Mouse (Mus musculus) spleen, adult 18-20 months (tissue): Measurements from ENCODE around the gene Zbed5.
"Not testable (repeated sequence)": the region's sequence is repeated elsewhere in the genome, so short reads cannot be mapped to it uniquely, and the experiment has no call there.

Experiments used
- DNase-seq, 2 experiments: peaks; one replicate each; pipeline ENCODE4 v3.0.0; 2022; ENCODE audit warnings: mixed read lengths in 2 of 2

The Zbed5 gene

GRCm38 (mm10) chr5:129909147-129909546 is 13.6 kb downstream of the Zbed5 start:
- no peak for DNase-seq

DNA sequence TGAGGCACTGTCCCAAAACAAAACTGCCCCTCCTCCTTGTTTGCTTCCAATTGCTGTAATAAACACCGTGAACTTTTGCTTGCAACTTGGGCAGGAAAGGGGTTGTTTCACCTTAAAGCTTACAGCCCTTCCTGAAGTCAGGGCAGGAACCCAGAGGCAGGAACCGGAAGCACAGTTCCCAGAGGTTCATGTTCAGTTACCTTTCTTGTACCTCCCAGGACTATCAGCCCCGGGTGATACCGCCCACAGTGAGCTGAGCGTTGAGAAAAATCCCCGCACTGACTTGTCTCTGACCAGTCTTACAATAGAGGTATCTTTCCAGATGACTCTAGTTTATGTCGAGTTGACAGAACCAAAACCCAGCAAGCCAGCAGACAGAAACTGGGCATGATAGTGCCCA is 14.1 kb downstream of the Zbed5 start:
- DNase-seq, result no peak

- DNase-seq, result peak in 1 of 2 experiments; percentile 10
Observed at GRCm38 (mm10) chr5:129914024-129914423, 18.5 kb downstream of the Zbed5 start.

GRCm38 (mm10) chr5:129915491-129915890 is 20.0 kb downstream of the Zbed5 start:
- not testable (repeated sequence) for DNase-seq

DNA sequence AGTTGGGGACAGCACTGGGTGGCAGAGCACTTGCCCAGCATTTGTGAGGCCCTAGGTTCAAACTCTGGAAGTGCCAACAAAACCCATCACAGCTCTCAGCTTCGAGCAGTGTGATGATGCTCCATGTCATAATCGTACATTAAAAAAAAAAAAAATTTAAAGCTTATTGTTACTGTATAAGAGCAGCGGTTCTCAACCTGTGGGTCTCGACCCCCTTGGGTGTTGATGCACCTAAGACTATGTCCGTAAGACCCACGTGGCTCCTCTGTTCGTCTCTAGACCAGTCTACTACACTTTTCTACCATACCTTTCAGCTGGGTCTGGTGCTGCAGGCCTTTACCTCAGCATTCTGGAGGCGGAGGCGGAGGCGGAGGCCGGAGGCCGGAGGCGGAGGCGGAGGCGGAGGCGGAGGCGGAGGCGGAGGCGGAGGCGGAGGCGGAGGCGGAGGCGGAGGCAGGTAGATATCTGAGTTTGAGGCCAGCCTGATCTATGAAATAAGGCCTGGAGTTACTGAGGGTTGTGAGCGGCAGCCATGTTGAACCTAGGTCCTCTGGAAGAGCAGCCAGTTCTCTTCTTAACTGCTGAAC is 22.6 kb downstream of the Zbed5 start:
- DNase-seq, result no peak

DNA sequence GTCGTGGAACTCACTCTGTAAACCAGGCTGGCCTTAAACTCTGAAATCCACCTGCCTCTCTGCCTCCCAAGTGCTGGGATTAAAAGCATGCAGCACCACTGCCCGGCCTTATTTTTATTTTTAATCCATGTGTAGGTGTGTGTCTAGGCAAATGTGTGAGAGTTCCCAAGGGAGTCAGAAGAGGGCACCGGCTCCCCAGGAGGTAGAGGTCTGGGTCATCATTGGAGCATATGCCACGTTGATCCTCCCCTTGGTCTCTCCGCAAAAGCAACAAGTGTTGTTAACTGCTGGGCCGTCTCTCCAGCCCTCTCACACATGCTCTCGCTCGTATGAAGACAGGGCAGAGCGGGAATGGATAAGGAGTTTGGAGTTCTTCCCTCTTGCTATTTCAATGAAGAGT is 23.2 kb downstream of the Zbed5 start:
- no peak for DNase-seq

DNA sequence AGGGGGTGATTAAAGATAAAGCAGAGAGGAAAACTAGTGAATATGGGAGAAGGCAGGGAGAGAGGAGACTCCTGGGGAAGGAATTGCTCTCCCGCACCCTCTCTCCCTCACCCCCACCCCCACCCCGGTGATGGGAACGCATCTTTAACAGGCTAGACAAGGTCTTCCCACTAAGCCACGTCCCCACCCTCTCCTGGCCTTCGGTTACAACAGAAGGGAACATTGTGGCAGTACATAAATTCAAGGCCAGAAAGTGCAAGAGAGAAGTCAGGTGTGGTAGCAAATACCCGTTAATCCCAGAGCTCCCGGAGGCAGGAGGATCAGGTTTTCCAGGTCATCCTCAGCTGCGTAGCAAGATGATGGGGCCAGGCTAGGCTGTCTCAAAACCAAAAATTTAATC is 23.8 kb downstream of the Zbed5 start:
- no peak for DNase-seq

GRCm38 (mm10) chr5:129921972-129922371 is 26.4 kb downstream of the Zbed5 start:
- DNase-seq, result no peak

GRCm38 (mm10) chr5:129924820-129925452 is 29.4 kb downstream of the Zbed5 start:
- DNase-seq, result no peak

GRCm38 (mm10) chr5:129925933-129926332 is 30.4 kb downstream of the Zbed5 start:
- DNase-seq, result no peak

DNA sequence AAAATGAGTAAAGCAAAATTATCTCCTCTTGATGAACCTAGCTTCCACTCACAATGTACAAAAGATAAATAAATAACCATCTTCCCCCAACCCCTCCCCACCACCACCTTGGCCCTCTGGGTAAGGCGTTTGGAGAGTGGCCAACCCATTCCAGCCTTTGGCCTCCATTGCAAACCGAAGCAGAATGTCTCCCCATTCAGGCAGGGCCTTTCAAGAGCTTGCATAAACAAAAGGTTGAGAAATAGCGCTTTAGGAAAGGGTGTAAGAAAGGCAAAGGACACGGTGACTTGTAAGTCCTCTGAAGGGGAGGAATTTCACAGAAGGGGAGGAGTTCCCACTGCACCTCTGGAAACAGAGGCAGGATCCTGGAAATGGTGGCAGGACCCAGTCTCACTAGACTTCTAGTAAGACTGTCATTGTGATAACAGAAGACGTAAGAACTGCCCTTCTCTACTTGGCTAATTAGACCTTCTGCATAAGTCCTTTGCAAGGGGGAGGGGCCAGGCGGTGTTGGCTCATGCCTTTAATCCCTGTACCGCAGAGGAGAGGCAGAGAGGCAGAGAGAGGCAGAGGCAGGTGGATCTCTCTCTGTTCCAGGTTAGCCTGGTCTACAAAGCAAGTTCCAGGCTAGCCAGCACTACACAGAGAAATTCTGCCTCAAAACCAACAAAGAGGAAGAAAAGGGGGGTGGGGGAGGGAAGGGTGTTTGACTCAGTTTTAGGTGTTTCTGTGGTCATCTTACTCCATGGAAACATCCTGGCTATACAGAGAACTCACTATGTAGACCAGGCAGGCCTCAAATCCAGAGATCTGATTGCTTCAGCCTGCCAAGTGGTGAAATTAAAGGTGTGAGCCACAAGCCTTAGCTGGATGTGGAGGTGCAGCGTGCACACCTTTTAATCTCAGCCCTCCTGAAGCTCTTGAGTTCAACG is 34.7 kb downstream of the Zbed5 start:
- no peak for DNase-seq

DNA sequence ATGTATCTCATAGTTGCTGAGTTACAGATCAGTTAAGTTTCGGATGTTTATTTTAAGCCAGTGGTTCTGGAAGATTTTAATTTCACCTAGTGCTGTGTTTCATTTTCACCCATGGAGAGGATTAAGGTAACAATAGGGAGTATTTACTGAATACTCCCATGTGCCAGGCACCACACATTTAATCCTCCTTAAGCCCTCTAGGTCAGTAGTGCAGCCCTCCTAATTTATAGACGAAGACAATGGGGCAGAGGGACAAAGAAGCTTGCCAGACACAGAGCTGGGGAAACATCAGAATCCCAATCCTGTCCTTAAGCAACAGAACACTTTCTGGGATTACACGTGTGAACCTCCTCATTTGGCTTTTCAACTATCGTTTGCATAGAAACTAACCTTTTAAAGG is 41.4 kb downstream of the Zbed5 start:
- no peak for DNase-seq

GRCm38 (mm10) chr5:129940281-129940680 is 44.8 kb downstream of the Zbed5 start:
- DNase-seq, result no peak

DNA sequence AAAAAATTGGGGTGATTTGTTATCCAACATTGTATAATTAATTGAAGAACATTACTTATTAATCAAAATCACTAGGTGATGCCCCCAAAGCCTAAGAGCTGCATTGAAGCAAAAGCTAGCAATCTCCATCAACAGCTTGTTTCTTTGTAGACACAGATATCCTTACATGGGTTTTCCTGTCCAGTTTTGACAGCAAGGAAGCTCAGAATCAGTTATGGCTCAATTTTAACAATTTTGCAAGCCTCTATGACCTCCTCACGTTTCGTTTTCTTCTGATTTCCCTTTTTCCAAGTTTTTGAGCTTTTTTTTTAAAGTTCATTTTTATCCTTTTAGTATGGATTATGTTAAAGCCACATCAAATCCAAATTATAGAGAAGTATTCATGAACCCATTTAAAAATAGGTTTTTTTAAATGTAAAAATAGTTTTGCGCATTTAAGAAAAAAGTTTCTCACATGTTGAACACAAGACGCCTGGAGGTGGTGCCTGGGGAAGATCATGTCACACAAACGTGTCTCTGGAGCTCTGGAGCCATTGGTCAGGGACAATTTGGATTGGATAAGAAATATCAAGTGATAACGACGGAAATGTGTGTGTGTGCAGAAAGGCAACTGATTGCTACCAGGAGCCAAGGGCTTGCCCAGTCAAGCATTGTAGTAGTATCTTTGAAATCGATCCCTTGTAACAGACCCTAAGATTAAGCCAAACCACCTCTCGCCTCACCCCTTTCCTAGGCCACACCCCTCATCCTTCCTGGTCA is 45.4 kb downstream of the Zbed5 start:
- no peak for DNase-seq

- peak; percentile 99 for DNase-seq
Observed at GRCm38 (mm10) chr5:129941495-129942045, 46.0 kb downstream of the Zbed5 start, which contains the start of gene Vkorc1l1. Gene Vkorc1l1 (plus strand): TSS chr5:129941970.

- peak; percentile 41 to 46 for DNase-seq
Observed at GRCm38 (mm10) chr5:129942073-129942939, 46.8 kb downstream of the Zbed5 start.

GRCm38 (mm10) chr5:129943402-129943801 is 47.9 kb downstream of the Zbed5 start:
- no peak for DNase-seq

DNA sequence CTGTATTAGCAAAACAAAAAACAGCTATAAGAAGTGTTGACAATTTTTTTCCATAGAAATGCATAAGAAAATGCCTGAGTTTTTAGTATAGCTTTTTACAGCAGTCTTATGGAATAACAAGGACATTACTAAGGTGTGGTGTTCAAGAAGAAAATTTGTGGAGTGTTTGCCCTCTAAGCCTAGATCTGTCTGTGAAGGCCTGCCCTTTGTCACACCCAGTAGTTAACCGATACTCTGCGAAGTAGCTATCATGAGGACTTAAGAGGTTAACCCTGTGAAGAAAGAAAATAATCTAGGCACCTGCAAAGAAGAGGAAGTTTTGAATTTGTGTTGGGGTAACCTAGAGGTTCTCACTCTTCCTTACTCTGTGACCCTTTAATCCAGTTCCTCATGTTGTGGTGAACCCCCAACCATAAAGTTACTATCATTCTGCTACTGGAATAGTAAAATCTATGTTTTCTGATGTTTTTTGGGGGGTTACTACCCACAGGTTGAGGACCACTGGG is 52.1 kb downstream of the Zbed5 start:
- DNase-seq, result no peak

- no peak for DNase-seq
Observed at GRCm38 (mm10) chr5:129952143-129952542, 56.6 kb downstream of the Zbed5 start.
